Mouse (Mus musculus): ENCODE measurements around the gene Rnf151. TPM values are rescaled to one million over a fixed set of nuclear protein-coding genes. Genes with fewer than 3 reads are reported as not detected.

Gene Rnf151
- total and polyA plus RNA-seq, 2 experiments from 2014 or later: not detected

DNA sequence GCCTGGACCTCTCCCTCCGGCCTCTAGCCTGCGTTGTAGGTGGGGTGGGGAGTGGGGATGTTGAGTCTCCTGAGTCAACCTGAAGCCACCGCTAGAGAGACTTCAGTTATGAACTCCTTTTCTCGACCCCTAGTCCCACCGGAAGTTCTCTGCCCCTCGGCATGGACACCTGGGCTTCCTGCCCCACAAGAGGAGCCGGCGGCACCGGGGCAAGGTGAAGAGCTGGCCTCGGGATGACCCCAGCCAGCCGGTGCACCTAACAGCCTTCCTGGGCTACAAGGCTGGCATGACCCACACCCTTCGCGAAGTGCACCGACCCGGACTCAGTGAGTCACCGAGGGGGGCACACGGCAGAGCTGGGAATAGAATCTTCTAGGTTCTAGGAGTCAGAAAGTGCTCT lies 10.3 kb upstream of the Rnf151 start:
- H3K27ac ChIP-seq (ENCODE audit: low read depth, low read length): no peak overlapping the region
- ATAC-seq (ENCODE audit: low FRiP score): no peak

DNA sequence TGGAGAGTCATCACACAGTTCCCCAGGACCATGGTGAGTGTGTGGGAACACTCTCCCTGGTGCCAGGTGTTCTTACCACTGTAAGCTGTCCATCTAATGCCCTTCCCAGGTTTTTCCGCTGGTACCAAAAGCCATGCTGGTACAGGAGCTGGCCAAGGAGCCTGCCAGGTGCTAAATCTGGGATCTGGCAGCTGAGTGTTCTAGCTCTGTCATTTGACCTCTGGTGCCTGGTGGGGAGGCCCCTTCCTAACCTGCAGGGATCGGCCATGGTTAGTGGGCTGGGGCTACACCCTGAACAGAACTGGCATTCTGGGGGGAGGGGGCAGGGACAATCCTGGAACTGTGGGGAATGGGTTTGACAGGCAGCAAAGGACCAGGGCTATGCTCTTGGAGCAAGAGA lies 9.8 kb upstream of the Rnf151 start, which contains the start of gene Rpl3l:
Gene Rpl3l (plus strand): TSS at position 203 of the 400 bp plus-strand sequence.
- Histone ChIP-seq H3K4me3 (ENCODE audit: low read depth, low read length) (no peak within 1 kb of the TSS), H3K9ac (replicated peaks; ENCODE audit: low read length, poor library complexity, severe bottlenecking) (no peak within 1 kb of the TSS), H3K4me1 (ENCODE audit: insufficient read depth, low read length) (no peaks in the 10 kb centered on the region), H3K27ac (ENCODE audit: low read depth, low read length) (no peak within 1 kb of the TSS), H3K27me3 (ENCODE audit: insufficient read depth, low read length) (no peaks in the 10 kb centered on the region), H3K9me3 (ENCODE audit: low read length) (no peaks in the 10 kb centered on the region), H3K4me2 (ENCODE audit: low read depth, low read length, poor library complexity, severe bottlenecking) (no peak within 1 kb of the TSS), H3K36me3 (ENCODE audit: insufficient read depth, low read length) (no peaks in the 10 kb centered on the region)
- WGBS: 61% methylated on average over 2 of the region's 2 CpGs
- TF ChIP-seq CTCF (IDR thresholded peaks at IDR 0.05): no peak
- DNase-seq (ENCODE audit: low spot score) (no peak), ATAC-seq (ENCODE audit: low FRiP score) (no peak)

More for the DNA sequence above, 10.3 kb upstream of the Rnf151 start:
- Histone ChIP-seq H3K36me3 (ENCODE audit: insufficient read depth, low read length) (no peaks in the 10 kb centered on the region), H3K4me2 (ENCODE audit: low read depth, low read length, poor library complexity, severe bottlenecking) (no peak overlapping the region), H3K9ac (replicated peaks; ENCODE audit: low read length, poor library complexity, severe bottlenecking) (no peak overlapping the region), H3K4me3 (ENCODE audit: low read depth, low read length) (no peak overlapping the region), H3K4me1 (ENCODE audit: insufficient read depth, low read length) (no peaks in the 10 kb centered on the region), H3K9me3 (ENCODE audit: low read length) (no peaks in the 10 kb centered on the region), H3K27me3 (ENCODE audit: insufficient read depth, low read length) (no peaks in the 10 kb centered on the region)
- no peak for DNase-seq (ENCODE audit: low spot score)
- TF ChIP-seq CTCF (IDR thresholded peaks at IDR 0.05): no peak
- WGBS: 79% methylated on average over 17 of the region's 17 CpGs

- H3K4me1 ChIP-seq (ENCODE audit: insufficient read depth, low read length): no peaks in the 10 kb centered on the region; the same call in 1 of the 2 replicates
- no peaks in the 10 kb centered on the region for H3K9me3 ChIP-seq (ENCODE audit: low read length)
- DNase-seq (ENCODE audit: low spot score) (no peak), ATAC-seq (ENCODE audit: low FRiP score) (no peak)
- no peaks in the 10 kb centered on the region for H3K27me3 ChIP-seq (ENCODE audit: insufficient read depth, low read length)
- H3K36me3 ChIP-seq (ENCODE audit: insufficient read depth, low read length): peaks cover 10% of the 10 kb centered on the region; the same call in 1 of the 2 replicates
- no peak for TF ChIP-seq CTCF (IDR thresholded peaks at IDR 0.05)
- no peak overlapping the region for H3K9ac ChIP-seq (replicated peaks; ENCODE audit: low read length, poor library complexity, severe bottlenecking)
- H3K4me3 ChIP-seq (ENCODE audit: low read depth, low read length): no peak overlapping the region
- H3K27ac ChIP-seq (ENCODE audit: low read depth, low read length): no peak overlapping the region
- WGBS: 75% methylated on average over 3 of the region's 3 CpGs
- no peak overlapping the region for H3K4me2 ChIP-seq (ENCODE audit: low read depth, low read length, poor library complexity, severe bottlenecking)
These were observed 8.0 kb upstream of the Rnf151 start for GRCm38 (mm10) chr17:24725637-24726390.

- H3K27me3 ChIP-seq (ENCODE audit: insufficient read depth, low read length): no peaks in the 10 kb centered on the region
- under 1% methylated on average over 30 of the region's 30 CpGs for WGBS
- ATAC-seq (ENCODE audit: low FRiP score): peak; percentile 71
- H3K4me3 ChIP-seq (ENCODE audit: low read depth, low read length): peak within 1 kb of the TSS; percentile 70
- H3K4me1 ChIP-seq (ENCODE audit: insufficient read depth, low read length): no peaks in the 10 kb centered on the region; the same call in 1 of the 2 replicates
- peak within 1 kb of the TSS; percentile 86 for H3K9ac ChIP-seq (replicated peaks; ENCODE audit: low read length, poor library complexity, severe bottlenecking)
- peak; percentile 97 for DNase-seq (ENCODE audit: low spot score)
- H3K9me3 ChIP-seq (ENCODE audit: low read length): no peaks in the 10 kb centered on the region
- H3K4me2 ChIP-seq (ENCODE audit: low read depth, low read length, poor library complexity, severe bottlenecking): peak within 1 kb of the TSS; percentile 68
- peaks cover 10% of the 10 kb centered on the region; the same call in 1 of the 2 replicates for H3K36me3 ChIP-seq (ENCODE audit: insufficient read depth, low read length)
- TF ChIP-seq CTCF (IDR thresholded peaks at IDR 0.05): peak; percentile 99
- peak within 1 kb of the TSS; percentile 76 for H3K27ac ChIP-seq (ENCODE audit: low read depth, low read length)
These were observed 6.3 kb upstream of the Rnf151 start, which contains the start of gene Ndufb10 for GRCm38 (mm10) chr17:24724184-24724583. TSS of gene Ndufb10 (minus strand) at chr17:24724478.

DNA sequence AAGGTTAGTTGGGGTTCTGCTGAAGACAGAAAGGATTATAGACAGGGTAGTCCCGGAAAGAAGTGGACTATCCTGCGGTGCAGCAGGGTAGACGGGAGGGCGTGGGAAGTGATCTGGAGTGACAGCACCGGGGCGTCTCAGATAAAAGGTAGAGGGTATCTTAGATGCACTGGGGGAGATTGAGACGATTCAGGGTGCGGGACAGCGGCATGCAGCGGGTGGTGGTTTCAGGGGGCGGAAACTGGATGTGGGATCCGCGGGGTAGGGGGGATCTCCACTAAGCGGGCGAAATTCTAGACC lies 6.0 kb upstream of the Rnf151 start:
- peak; percentile 4; the same call in 1 of the 2 replicates for ATAC-seq (ENCODE audit: low FRiP score)
- Histone ChIP-seq H3K9me3 (ENCODE audit: low read length) (no peaks in the 10 kb centered on the region), H3K4me1 (ENCODE audit: insufficient read depth, low read length) (no peaks in the 10 kb centered on the region; the same call in none of the 2 replicates), H3K4me3 (ENCODE audit: low read depth, low read length) (peak overlapping the region; percentile 70), H3K36me3 (ENCODE audit: insufficient read depth, low read length) (peaks cover 10% of the 10 kb centered on the region; the same call in 1 of the 2 replicates), H3K27ac (ENCODE audit: low read depth, low read length) (peak overlapping the region; percentile 75), H3K27me3 (ENCODE audit: insufficient read depth, low read length) (no peaks in the 10 kb centered on the region), H3K4me2 (ENCODE audit: low read depth, low read length, poor library complexity, severe bottlenecking) (peak overlapping the region; percentile 68), H3K9ac (replicated peaks; ENCODE audit: low read length, poor library complexity, severe bottlenecking) (peak overlapping the region; percentile 86)
- under 1% methylated on average over 15 of the region's 15 CpGs for WGBS
- TF ChIP-seq CTCF (IDR thresholded peaks at IDR 0.05): no peak
- DNase-seq (ENCODE audit: low spot score): no peak
